ENCODE assay signal across 8 mouse cellular contexts in the genomic region with DNA sequence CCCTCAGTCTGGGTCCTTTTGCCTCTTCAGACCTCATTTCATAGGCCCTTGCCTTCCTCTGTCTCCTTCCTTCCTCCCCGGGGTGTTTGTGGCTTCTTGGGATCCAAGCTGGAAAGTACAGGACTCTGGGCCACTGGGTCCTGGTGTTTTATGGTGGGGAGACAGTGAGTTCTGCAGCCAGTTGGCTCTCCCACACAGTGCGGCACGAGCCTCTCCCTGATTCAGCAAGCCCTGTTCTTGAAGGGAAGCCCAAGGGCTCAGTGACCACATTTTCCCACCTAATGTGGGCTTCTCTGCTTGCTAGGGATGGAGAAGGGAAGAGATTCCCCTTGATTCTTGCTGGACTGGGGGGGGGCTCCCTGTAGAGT. TPM values are rescaled to one million over a fixed set of nuclear protein-coding genes. Genes with fewer than 3 reads are reported as not detected.
DNase-seq lines count a peak whose midpoint lies in the region; ATAC-seq and TF ChIP-seq lines count a peak whose summit lies in the region.

No protein-coding gene starts in this region.

- peak overlapping the region; percentile 34; the same call in 1 of the 2 replicates for H3K4me3 ChIP-seq in kidney, postnatal 0 days (replicated peaks; ENCODE audit: low read depth, low read length)
- peak overlapping the region; percentile 87 for H3K4me3 ChIP-seq in embryonic facial prominence, embryonic 11.5 days (ENCODE audit: low read depth, low read length)
- H3K4me3 ChIP-seq in hindbrain, postnatal 0 days (ENCODE audit: low read length) = peak overlapping the region; percentile 38; the same call in 1 of the 2 replicates
- peak overlapping the region; percentile 57 for H3K4me3 ChIP-seq in neural tube, embryonic 13.5 days

- ATAC-seq in kidney, postnatal 0 days (replicated peaks; ENCODE audit: low FRiP score, low read depth) = no peak
- ATAC-seq in embryonic facial prominence, embryonic 11.5 days (replicated peaks; ENCODE audit: insufficient number of reproducible peaks, low FRiP score, low TSS enrichment, low read depth) = no peak
- ATAC-seq in hindbrain, postnatal 0 days = no peak; the same call in 1 of the 2 replicates
- no peak for ATAC-seq in neural tube, embryonic 13.5 days (ENCODE audit: low read depth)

- DNase-seq in kidney, postnatal 0 days (ENCODE audit: low spot score) = no peak
- no peak for DNase-seq in kidney, postnatal 14 days
- DNase-seq in embryonic facial prominence, embryonic 11.5 days (ENCODE audit: low spot score) = no peak
- no peak for DNase-seq in hindbrain, postnatal 0 days (ENCODE audit: low spot score)
- no peak for DNase-seq in embryo, embryonic 11 days
- DNase-seq in ovary, postnatal 14 days (ENCODE audit: low spot score) = no peak
- no peak for DNase-seq in frontal cortex, postnatal 25 days (ENCODE audit: low spot score in 2 of 2)

- peaks cover 79% of the 10 kb centered on the region for H3K4me1 ChIP-seq in kidney, postnatal 0 days (replicated peaks; ENCODE audit: insufficient read depth, low read length)
- peaks cover 49% of the 10 kb centered on the region for H3K4me1 ChIP-seq in embryonic facial prominence, embryonic 11.5 days (ENCODE audit: control insufficient read depth, insufficient read depth, low read length)
- H3K4me1 ChIP-seq in hindbrain, postnatal 0 days (ENCODE audit: insufficient read depth, low read length) = peaks cover 39% of the 10 kb centered on the region
- peaks cover 93% of the 10 kb centered on the region for H3K4me1 ChIP-seq in neural tube, embryonic 13.5 days (replicated peaks)

- H3K27ac ChIP-seq in kidney, postnatal 0 days = peak overlapping the region; percentile 98
- H3K27ac ChIP-seq in embryonic facial prominence, embryonic 11.5 days (replicated peaks; ENCODE audit: low read depth, low read length) = peak overlapping the region; percentile 82
- peak overlapping the region; percentile 78 for H3K27ac ChIP-seq in hindbrain, postnatal 0 days
- peak overlapping the region; percentile 93 for H3K27ac ChIP-seq in neural tube, embryonic 13.5 days (replicated peaks)

- H3K27me3 ChIP-seq in kidney, postnatal 0 days (ENCODE audit: insufficient read depth, low read length) = no peaks in the 10 kb centered on the region
- H3K27me3 ChIP-seq in embryonic facial prominence, embryonic 11.5 days (ENCODE audit: control insufficient read depth, insufficient read depth, low read length) = no peaks in the 10 kb centered on the region
- no peaks in the 10 kb centered on the region for H3K27me3 ChIP-seq in hindbrain, postnatal 0 days (ENCODE audit: insufficient read depth, low read length)
- H3K27me3 ChIP-seq in neural tube, embryonic 13.5 days = no peaks in the 10 kb centered on the region

- 15% methylated on average over 3 of the region's 3 CpGs for WGBS in kidney, postnatal 0 days
- 58% methylated on average over 3 of the region's 3 CpGs for WGBS in embryonic facial prominence, embryonic 11.5 days
- 40% methylated on average over 3 of the region's 3 CpGs for WGBS in hindbrain, postnatal 0 days
- WGBS in neural tube, embryonic 13.5 days = 45% methylated on average over 3 of the region's 3 CpGs

- no peaks in the 10 kb centered on the region for H3K9me3 ChIP-seq in kidney, postnatal 0 days (replicated peaks; ENCODE audit: low read length)
- H3K9me3 ChIP-seq in embryonic facial prominence, embryonic 11.5 days (replicated peaks; ENCODE audit: control insufficient read depth, low read length) = no peaks in the 10 kb centered on the region
- H3K9me3 ChIP-seq in hindbrain, postnatal 0 days (ENCODE audit: low read length) = no peaks in the 10 kb centered on the region
- H3K9me3 ChIP-seq in neural tube, embryonic 13.5 days = no peaks in the 10 kb centered on the region

- peak overlapping the region; percentile 98 for H3K4me2 ChIP-seq in kidney, postnatal 0 days (ENCODE audit: low read length)
- H3K4me2 ChIP-seq in embryonic facial prominence, embryonic 11.5 days (ENCODE audit: low read depth, low read length) = peak overlapping the region; percentile 93
- peak overlapping the region; percentile 62 for H3K4me2 ChIP-seq in hindbrain, postnatal 0 days (ENCODE audit: low read depth, low read length)
- peak overlapping the region; percentile 87 for H3K4me2 ChIP-seq in neural tube, embryonic 13.5 days

- no peak for TF ChIP-seq CTCF in kidney, postnatal 0 days (IDR thresholded peaks at IDR 0.05; ENCODE audit: low read depth)
- TF ChIP-seq CTCF in hindbrain, postnatal 0 days (IDR thresholded peaks at IDR 0.05; ENCODE audit: low read depth) = no peak

- H3K9ac ChIP-seq in kidney, postnatal 0 days (ENCODE audit: low read depth, low read length) = peak overlapping the region; percentile 63; the same call in 1 of the 2 replicates
- peak overlapping the region; percentile 51 for H3K9ac ChIP-seq in embryonic facial prominence, embryonic 11.5 days (replicated peaks; ENCODE audit: low read length)
- H3K9ac ChIP-seq in hindbrain, postnatal 0 days (replicated peaks; ENCODE audit: low read length) = 0 out of 2 replicates have a peak overlapping the region, but pooled peaks have one; percentile 61
- peak overlapping the region; percentile 76 for H3K9ac ChIP-seq in neural tube, embryonic 13.5 days

- H3K36me3 ChIP-seq in kidney, postnatal 0 days (ENCODE audit: insufficient read depth, low read length) = no peaks in the 10 kb centered on the region
- H3K36me3 ChIP-seq in embryonic facial prominence, embryonic 11.5 days (replicated peaks; ENCODE audit: control insufficient read depth, insufficient read depth, low read depth, low read length) = no peaks in the 10 kb centered on the region
- no peaks in the 10 kb centered on the region for H3K36me3 ChIP-seq in hindbrain, postnatal 0 days (ENCODE audit: insufficient read depth, low read length)
- H3K36me3 ChIP-seq in neural tube, embryonic 13.5 days = no peaks in the 10 kb centered on the region

RNA-seq across cellular contexts. Expression of a gene that starts 14.9 kb away (rescaled TPM):
- 25.7 and 26.3 TPM in 2 replicates for polyA plus RNA-seq in kidney, postnatal 0 days (2015; fragmentation: Nextera tagmentation; extraction: Ambion mirVana)
- polyA plus RNA-seq in embryonic facial prominence, embryonic 11.5 days (2014; fragmentation: Nextera tagmentation; extraction: Ambion mirVana) = 32.7 and 40.2 TPM in 2 replicates
- 16.9 and 19.2 TPM in 2 replicates for total RNA-seq in hindbrain, postnatal 0 days (2014; rRNA removed)
- polyA plus RNA-seq in hindbrain, postnatal 0 days (2015; fragmentation: Nextera tagmentation; extraction: Ambion mirVana) = 8.1 and 9.5 TPM in 2 replicates
- polyA plus RNA-seq in neural tube, embryonic 13.5 days (2015; fragmentation: Nextera tagmentation; extraction: Ambion mirVana) = 24.0 and 26.7 TPM in 2 replicates

RNA-seq across cellular contexts. Expression of a gene that starts 34.9 kb away (rescaled TPM):
- 12.3 and 15.5 TPM in 2 replicates for polyA plus RNA-seq in kidney, postnatal 0 days (2015; fragmentation: Nextera tagmentation; extraction: Ambion mirVana)
- polyA plus RNA-seq in embryonic facial prominence, embryonic 11.5 days (2014; fragmentation: Nextera tagmentation; extraction: Ambion mirVana) = 55.4 and 57.1 TPM in 2 replicates
- 2.5 and 4.6 TPM in 2 replicates for total RNA-seq in hindbrain, postnatal 0 days (2014; rRNA removed)
- polyA plus RNA-seq in hindbrain, postnatal 0 days (2015; fragmentation: Nextera tagmentation; extraction: Ambion mirVana) = 3.0 and 3.4 TPM in 2 replicates
- polyA plus RNA-seq in neural tube, embryonic 13.5 days (2015; fragmentation: Nextera tagmentation; extraction: Ambion mirVana) = 4.2 and 4.7 TPM in 2 replicates

RNA-seq across cellular contexts. Expression of a gene that starts 40.3 kb away (rescaled TPM):
- polyA plus RNA-seq in kidney, postnatal 0 days (2015; fragmentation: Nextera tagmentation; extraction: Ambion mirVana) = 1.1 and 1.6 TPM in 2 replicates
- polyA plus RNA-seq in embryonic facial prominence, embryonic 11.5 days (2014; fragmentation: Nextera tagmentation; extraction: Ambion mirVana) = 0.25 and 0.43 TPM in 2 replicates
- 0.75 and 5.0 TPM in 2 replicates for total RNA-seq in hindbrain, postnatal 0 days (2014; rRNA removed)
- 4.8 and 5.9 TPM in 2 replicates for polyA plus RNA-seq in hindbrain, postnatal 0 days (2015; fragmentation: Nextera tagmentation; extraction: Ambion mirVana)
- polyA plus RNA-seq in neural tube, embryonic 13.5 days (2015; fragmentation: Nextera tagmentation; extraction: Ambion mirVana) = 1.4 and 1.5 TPM in 2 replicates

Comparison
In these comparisons a context has a peak if more than half of its experiments do, and no peak if none do; other contexts are left out.
1. H3K4me3 ChIP-seq: peak in every context shown above with its lines; median percentile 87 in embryonic facial prominence, embryonic 11.5 days; 57 in neural tube, embryonic 13.5 days; 38 in hindbrain, postnatal 0 days; 34 in kidney, postnatal 0 days.